Mouse (Mus musculus): ENCODE measurements around the gene Hexim1. TPM values are rescaled to one million over a fixed set of nuclear protein-coding genes. Genes with fewer than 3 reads are reported as not detected.

Gene Hexim1
- polyA plus RNA-seq, 1 experiment from 2014 or later: 4.6 TPM

DNA sequence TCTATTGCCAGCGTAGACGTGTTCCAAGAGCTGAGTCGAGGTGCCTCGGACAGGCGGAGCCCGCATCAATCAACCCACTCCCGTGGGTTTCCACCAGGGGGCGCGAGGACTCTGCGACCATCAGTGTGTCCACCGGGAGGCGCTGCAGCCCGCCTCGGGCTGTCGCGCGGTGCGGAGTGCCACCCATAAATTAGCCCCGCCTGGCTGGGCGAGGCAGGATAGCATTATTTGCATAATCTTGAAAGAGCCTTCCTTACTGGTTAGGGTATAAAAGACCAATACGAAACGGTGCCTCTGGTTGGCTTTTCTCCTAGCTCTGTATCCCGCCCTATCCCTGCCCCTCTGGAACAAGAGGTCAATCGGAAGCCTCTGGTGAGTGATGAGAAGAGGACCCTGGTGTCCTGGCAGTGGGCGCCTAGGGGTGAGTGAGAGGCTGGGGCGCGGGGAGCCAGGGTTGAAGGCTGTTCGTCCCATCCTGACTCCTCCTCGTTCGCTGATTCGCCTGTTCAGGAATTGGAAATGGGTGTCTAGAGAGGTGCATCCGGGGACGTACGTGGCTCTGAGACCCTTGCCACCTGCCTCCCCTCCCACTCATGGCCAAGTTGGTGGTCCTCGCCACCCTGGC, 13.2 kb upstream of the Hexim1 start:
- DNase-seq (ENCODE audit: low spot score, missing footprints) (peak; percentile 100), ATAC-seq (ENCODE audit: low FRiP score) (peak; percentile 88)
- Histone ChIP-seq H3K4me2 (peak overlapping the region; percentile 68), H3K9ac (ENCODE audit: low read length) (peak overlapping the region; percentile 14; the same call in 1 of the 2 replicates), H3K27me3 (ENCODE audit: control insufficient read depth, insufficient read depth, low read length) (peaks cover 32% of the 10 kb centered on the region), H3K4me1 (ENCODE audit: control insufficient read depth, insufficient read depth, low read length) (peaks cover 13% of the 10 kb centered on the region), H3K27ac (ENCODE audit: low read depth, low read length) (no peak overlapping the region), H3K9me3 (ENCODE audit: control insufficient read depth, low read length) (no peaks in the 10 kb centered on the region), H3K36me3 (ENCODE audit: control insufficient read depth, insufficient read depth, low read length) (no peaks in the 10 kb centered on the region), H3K4me3 (ENCODE audit: low read depth, low read length) (peak overlapping the region; percentile 47)
- 2% methylated on average over 35 of the region's 35 CpGs for WGBS

DNA sequence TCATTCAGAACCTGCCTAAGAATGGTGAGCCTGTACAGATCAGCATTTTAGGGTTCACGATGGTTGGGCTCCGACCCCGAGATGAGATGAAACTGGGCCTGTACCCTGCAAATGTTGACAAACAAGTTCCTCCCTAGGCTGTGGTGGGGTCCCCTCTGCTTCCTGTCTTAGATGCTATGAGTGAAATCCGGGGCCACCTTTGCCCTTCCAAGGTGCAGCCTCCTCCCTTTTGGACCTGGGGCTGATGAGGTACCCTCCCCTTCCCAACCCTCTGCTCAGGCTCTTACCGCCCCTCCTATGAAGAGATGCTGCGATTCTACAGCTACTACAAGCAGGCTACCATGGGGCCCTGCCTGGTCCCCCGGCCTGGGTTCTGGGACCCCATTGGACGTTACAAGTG, 12.4 kb upstream of the Hexim1 start:
- 54% methylated on average over 8 of the region's 8 CpGs for WGBS
- H3K9ac ChIP-seq (ENCODE audit: low read length): no peak overlapping the region
- H3K9me3 ChIP-seq (ENCODE audit: control insufficient read depth, low read length): no peaks in the 10 kb centered on the region
- H3K27ac ChIP-seq (ENCODE audit: low read depth, low read length): no peak overlapping the region
- H3K36me3 ChIP-seq (ENCODE audit: control insufficient read depth, insufficient read depth, low read length): no peaks in the 10 kb centered on the region
- peaks cover 13% of the 10 kb centered on the region for H3K4me1 ChIP-seq (ENCODE audit: control insufficient read depth, insufficient read depth, low read length)
- DNase-seq (ENCODE audit: low spot score, missing footprints): no peak
- no peak overlapping the region for H3K4me3 ChIP-seq (ENCODE audit: low read depth, low read length)
- no peak for ATAC-seq (ENCODE audit: low FRiP score)
- peak overlapping the region; percentile 68 for H3K4me2 ChIP-seq
- H3K27me3 ChIP-seq (ENCODE audit: control insufficient read depth, insufficient read depth, low read length): peaks cover 32% of the 10 kb centered on the region

DNA sequence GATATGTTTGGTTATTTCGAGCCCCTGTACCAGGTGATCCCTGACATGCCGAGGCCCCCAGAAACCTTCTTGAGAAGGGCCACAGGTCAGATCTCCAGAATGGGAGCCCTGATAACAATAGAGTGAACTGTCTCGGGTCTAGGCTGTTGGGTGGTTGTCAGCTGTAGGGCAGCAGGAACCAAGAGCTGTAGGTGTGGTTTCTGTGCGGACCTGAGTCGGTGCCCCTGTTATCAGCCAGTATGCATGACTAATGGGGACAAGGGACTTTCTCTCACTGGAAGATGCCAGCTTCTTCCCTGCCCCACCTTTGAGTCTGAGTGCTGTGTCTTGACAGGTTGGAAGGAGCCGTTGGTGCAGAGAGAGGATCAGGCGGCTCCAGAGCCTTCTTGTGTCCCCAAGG, 11.6 kb upstream of the Hexim1 start:
- Histone ChIP-seq H3K36me3 (ENCODE audit: control insufficient read depth, insufficient read depth, low read length) (no peaks in the 10 kb centered on the region), H3K4me3 (ENCODE audit: low read depth, low read length) (no peak overlapping the region), H3K9me3 (ENCODE audit: control insufficient read depth, low read length) (no peaks in the 10 kb centered on the region), H3K4me1 (ENCODE audit: control insufficient read depth, insufficient read depth, low read length) (peaks cover 13% of the 10 kb centered on the region), H3K9ac (ENCODE audit: low read length) (no peak overlapping the region), H3K27me3 (ENCODE audit: control insufficient read depth, insufficient read depth, low read length) (peaks cover 29% of the 10 kb centered on the region), H3K4me2 (no peak overlapping the region), H3K27ac (ENCODE audit: low read depth, low read length) (no peak overlapping the region)
- DNase-seq (ENCODE audit: low spot score, missing footprints) (no peak), ATAC-seq (ENCODE audit: low FRiP score) (no peak)
- 78% methylated on average over 7 of the region's 7 CpGs for whole genome bisulfite sequencing

DNA sequence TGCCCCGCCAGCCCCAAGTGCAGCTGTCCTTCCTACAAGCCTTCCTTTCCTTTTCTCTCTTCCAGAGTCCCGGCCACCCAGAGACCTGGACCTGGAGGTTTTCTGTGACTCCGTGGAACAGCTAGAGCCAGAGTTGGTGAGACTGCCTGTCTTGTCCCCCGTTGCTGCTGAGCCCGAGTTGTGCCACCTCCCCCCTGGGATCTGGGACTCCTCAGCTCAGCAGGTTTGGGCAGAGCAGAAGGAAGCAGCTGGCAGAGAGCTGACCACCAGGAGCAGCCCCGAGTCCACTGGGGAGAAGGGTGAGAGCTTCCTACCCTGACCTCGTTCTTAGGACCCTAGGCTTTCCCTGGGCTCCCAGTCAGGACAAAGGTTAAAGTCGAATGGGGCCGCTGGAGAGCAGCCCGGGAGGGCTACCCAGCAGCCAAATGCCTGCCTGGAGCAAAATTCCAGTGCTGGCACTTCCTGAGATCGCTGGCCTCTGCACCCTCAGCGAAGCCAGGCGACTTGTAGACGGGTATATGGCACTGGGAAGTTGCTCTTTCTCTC, 10.8 kb upstream of the Hexim1 start:
- no peaks in the 10 kb centered on the region for H3K9me3 ChIP-seq (ENCODE audit: control insufficient read depth, low read length)
- 56% methylated on average over 14 of the region's 14 CpGs for WGBS
- DNase-seq (ENCODE audit: low spot score, missing footprints) (no peak), ATAC-seq (ENCODE audit: low FRiP score) (no peak)
- H3K4me3 ChIP-seq (ENCODE audit: low read depth, low read length): no peak overlapping the region
- H3K36me3 ChIP-seq (ENCODE audit: control insufficient read depth, insufficient read depth, low read length): no peaks in the 10 kb centered on the region
- H3K9ac ChIP-seq (ENCODE audit: low read length): no peak overlapping the region
- H3K4me2 ChIP-seq: no peak overlapping the region
- H3K4me1 ChIP-seq (ENCODE audit: control insufficient read depth, insufficient read depth, low read length): peaks cover 13% of the 10 kb centered on the region
- H3K27ac ChIP-seq (ENCODE audit: low read depth, low read length): no peak overlapping the region
- peaks cover 21% of the 10 kb centered on the region for H3K27me3 ChIP-seq (ENCODE audit: control insufficient read depth, insufficient read depth, low read length)

DNA sequence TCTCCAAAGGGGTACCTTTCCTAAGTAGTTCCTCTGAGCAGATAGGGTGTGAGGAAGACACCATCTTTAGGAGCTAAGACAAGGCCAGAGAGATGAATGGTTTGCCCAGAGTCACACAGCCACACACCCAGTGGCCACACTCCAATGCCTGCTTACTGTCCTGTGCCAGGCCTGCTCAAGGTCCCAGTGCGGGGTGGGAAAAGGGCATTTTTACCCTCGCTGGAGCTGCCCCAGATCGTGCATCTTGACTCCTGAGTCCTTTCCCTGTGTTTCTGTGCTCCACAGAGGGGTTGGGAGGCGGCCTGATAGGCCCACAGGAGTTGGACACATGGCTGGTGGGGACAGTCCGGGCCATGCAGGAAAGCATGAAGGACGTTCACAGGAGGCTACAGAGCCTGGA, 10.2 kb upstream of the Hexim1 start:
- ATAC-seq (ENCODE audit: low FRiP score) (no peak), DNase-seq (ENCODE audit: low spot score, missing footprints) (no peak)
- Histone ChIP-seq H3K27me3 (ENCODE audit: control insufficient read depth, insufficient read depth, low read length) (peaks cover 15% of the 10 kb centered on the region), H3K4me1 (ENCODE audit: control insufficient read depth, insufficient read depth, low read length) (peaks cover 13% of the 10 kb centered on the region), H3K27ac (ENCODE audit: low read depth, low read length) (no peak overlapping the region), H3K9ac (ENCODE audit: low read length) (no peak overlapping the region), H3K4me2 (no peak overlapping the region), H3K9me3 (ENCODE audit: control insufficient read depth, low read length) (no peaks in the 10 kb centered on the region), H3K36me3 (ENCODE audit: control insufficient read depth, insufficient read depth, low read length) (no peaks in the 10 kb centered on the region), H3K4me3 (ENCODE audit: low read depth, low read length) (no peak overlapping the region)
- WGBS: 84% methylated on average over 6 of the region's 6 CpGs

DNA sequence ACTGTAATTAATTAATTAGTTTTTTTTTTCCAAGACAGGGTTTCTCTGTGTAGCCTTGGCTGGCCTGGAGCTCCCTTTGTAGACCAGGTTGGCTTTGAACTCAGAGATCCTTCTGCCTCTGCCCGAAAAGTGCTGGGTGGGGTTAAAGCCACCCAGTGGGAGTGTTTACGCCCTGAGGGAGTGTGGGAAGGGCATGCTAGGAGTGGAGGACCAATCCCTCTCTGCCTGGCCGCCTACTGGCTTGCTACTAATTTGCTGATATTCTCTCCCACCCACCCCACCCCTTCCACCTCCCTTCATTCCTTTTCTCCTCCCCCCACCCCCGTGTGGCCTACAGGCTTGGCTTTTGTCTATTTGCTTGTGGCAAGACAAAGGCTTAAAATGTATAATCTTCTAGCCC, 9.6 kb upstream of the Hexim1 start:
- WGBS: 63% methylated on average over 4 of the region's 4 CpGs
- no peaks in the 10 kb centered on the region for H3K9me3 ChIP-seq (ENCODE audit: control insufficient read depth, low read length)
- no peak for DNase-seq (ENCODE audit: low spot score, missing footprints)
- H3K9ac ChIP-seq (ENCODE audit: low read length): no peak overlapping the region
- H3K4me2 ChIP-seq: no peak overlapping the region
- ATAC-seq (ENCODE audit: low FRiP score): no peak
- no peak overlapping the region for H3K4me3 ChIP-seq (ENCODE audit: low read depth, low read length)
- H3K4me1 ChIP-seq (ENCODE audit: control insufficient read depth, insufficient read depth, low read length): peaks cover 11% of the 10 kb centered on the region
- peaks cover 15% of the 10 kb centered on the region for H3K27me3 ChIP-seq (ENCODE audit: control insufficient read depth, insufficient read depth, low read length)
- no peaks in the 10 kb centered on the region for H3K36me3 ChIP-seq (ENCODE audit: control insufficient read depth, insufficient read depth, low read length)
- H3K27ac ChIP-seq (ENCODE audit: low read depth, low read length): no peak overlapping the region

DNA sequence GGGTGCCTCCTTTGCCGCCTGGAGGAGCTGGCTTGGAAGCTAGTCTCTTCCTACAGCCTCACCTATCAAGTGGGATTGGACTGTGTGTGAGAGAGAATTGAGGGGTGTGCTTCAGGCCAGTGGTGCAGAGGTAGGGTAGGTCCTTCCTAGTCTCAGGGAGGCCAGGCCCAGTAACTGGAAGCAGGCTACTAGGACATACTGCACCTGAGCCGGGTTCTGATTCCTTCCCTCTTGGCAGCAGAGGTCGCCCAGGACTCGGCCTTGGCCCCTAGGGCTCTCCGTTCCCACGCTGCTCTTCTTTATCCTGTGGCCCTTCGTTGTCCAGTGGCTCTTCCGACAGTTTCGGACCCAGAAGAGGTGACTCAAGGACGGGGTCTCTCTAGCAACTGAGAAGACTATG, 4.7 kb upstream of the Hexim1 start:
- H3K4me3 ChIP-seq (ENCODE audit: low read depth, low read length): no peak overlapping the region
- peaks cover 13% of the 10 kb centered on the region for H3K4me1 ChIP-seq (ENCODE audit: control insufficient read depth, insufficient read depth, low read length)
- DNase-seq (ENCODE audit: low spot score, missing footprints) (no peak), ATAC-seq (ENCODE audit: low FRiP score) (no peak)
- H3K36me3 ChIP-seq (ENCODE audit: control insufficient read depth, insufficient read depth, low read length): no peaks in the 10 kb centered on the region
- no peaks in the 10 kb centered on the region for H3K9me3 ChIP-seq (ENCODE audit: control insufficient read depth, low read length)
- H3K27ac ChIP-seq (ENCODE audit: low read depth, low read length): no peak overlapping the region
- no peak overlapping the region for H3K9ac ChIP-seq (ENCODE audit: low read length)
- H3K27me3 ChIP-seq (ENCODE audit: control insufficient read depth, insufficient read depth, low read length): peaks cover 16% of the 10 kb centered on the region; the same call in 1 of the 2 replicates
- H3K4me2 ChIP-seq: 0 out of 2 replicates have a peak overlapping the region, but pooled peaks have one; percentile 47
- 12% methylated on average over 10 of the region's 10 CpGs for WGBS

DNA sequence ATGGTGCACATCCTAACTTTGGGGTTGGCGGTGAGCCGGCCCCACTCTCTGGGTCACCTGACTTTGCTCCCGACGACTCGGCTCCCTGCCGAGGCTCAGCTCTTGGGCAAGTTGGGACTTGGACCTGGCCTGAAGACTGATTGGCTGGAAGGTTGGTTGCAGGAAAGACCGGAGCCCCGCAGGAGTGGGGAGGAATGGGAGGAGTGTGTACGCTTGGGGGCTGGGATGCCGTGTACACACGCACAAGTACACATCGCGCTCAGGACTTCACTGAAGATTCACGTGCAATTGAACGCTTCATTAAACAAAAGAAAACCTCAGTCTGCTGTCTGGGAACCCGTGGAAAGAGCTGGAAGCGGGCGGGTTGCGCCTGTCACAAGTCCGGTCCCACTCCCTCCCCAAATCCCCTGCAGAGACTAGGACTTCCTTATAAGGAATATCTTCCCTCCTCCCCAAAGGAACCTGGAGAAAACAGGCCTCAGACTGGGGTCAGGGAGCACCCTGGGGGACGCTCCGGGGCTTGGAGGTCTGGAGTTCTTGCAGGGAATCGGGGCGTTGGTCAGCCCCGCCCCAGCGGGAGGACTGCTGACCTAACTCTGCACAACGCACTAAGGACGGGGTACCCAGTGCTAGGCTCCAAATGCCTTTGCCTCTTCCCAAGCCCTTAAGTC, 4.0 kb upstream of the Hexim1 start:
- H3K4me3 ChIP-seq (ENCODE audit: low read depth, low read length): peak overlapping the region; percentile 14
- H3K27me3 ChIP-seq (ENCODE audit: control insufficient read depth, insufficient read depth, low read length): peaks cover 16% of the 10 kb centered on the region; the same call in 1 of the 2 replicates
- no peak overlapping the region for H3K27ac ChIP-seq (ENCODE audit: low read depth, low read length)
- peaks cover 16% of the 10 kb centered on the region for H3K4me1 ChIP-seq (ENCODE audit: control insufficient read depth, insufficient read depth, low read length)
- peak overlapping the region; percentile 47 for H3K4me2 ChIP-seq
- H3K9me3 ChIP-seq (ENCODE audit: control insufficient read depth, low read length): no peaks in the 10 kb centered on the region
- H3K9ac ChIP-seq (ENCODE audit: low read length): peak overlapping the region; percentile 58
- no peaks in the 10 kb centered on the region for H3K36me3 ChIP-seq (ENCODE audit: control insufficient read depth, insufficient read depth, low read length)
- peak; percentile 94 for DNase-seq (ENCODE audit: low spot score, missing footprints)
- WGBS: under 1% methylated on average over 28 of the region's 28 CpGs
- ATAC-seq (ENCODE audit: low FRiP score): no peak

DNA sequence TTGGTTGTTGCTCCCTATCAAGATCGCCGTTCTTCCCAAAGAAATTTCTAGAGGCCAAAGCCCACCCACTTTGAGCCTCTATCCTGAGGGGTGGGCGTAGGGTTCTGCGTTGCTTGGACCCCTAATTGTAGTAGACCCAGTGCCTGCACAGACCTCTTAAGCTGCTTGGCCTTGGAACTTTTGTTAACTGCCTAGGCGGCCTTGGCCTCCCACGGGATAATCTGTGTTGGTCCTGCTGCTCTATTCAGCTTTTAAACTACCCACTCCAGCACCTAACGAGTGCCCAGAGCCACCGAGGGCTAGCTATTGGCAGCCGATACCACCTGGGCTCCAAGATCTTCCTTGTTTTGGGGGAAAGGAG, 3.5 kb upstream of the Hexim1 start:
- Histone ChIP-seq H3K4me3 (ENCODE audit: low read depth, low read length) (0 out of 2 replicates have a peak overlapping the region, but pooled peaks have one; percentile 14), H3K27me3 (ENCODE audit: control insufficient read depth, insufficient read depth, low read length) (peaks cover 16% of the 10 kb centered on the region; the same call in 1 of the 2 replicates), H3K36me3 (ENCODE audit: control insufficient read depth, insufficient read depth, low read length) (no peaks in the 10 kb centered on the region), H3K27ac (ENCODE audit: low read depth, low read length) (no peak overlapping the region), H3K9me3 (ENCODE audit: control insufficient read depth, low read length) (no peaks in the 10 kb centered on the region), H3K4me2 (peak overlapping the region; percentile 47), H3K4me1 (ENCODE audit: control insufficient read depth, insufficient read depth, low read length) (peaks cover 21% of the 10 kb centered on the region), H3K9ac (ENCODE audit: low read length) (peak overlapping the region; percentile 17; the same call in 1 of the 2 replicates)
- no peak for ATAC-seq (ENCODE audit: low FRiP score)
- WGBS: 4% methylated on average over 9 of the region's 9 CpGs
- DNase-seq (ENCODE audit: low spot score, missing footprints): no peak

All from midbrain, embryonic 11.5 days (tissue).